Mouse (Mus musculus): ENCODE measurements at regions not wholly inside any gene's neighbourhood (a gene's known extent, or its start where the extent isn't known, plus 50 kb on each side); places are given as distances from the start of the nearest gene placed in this dataset.

DNA sequence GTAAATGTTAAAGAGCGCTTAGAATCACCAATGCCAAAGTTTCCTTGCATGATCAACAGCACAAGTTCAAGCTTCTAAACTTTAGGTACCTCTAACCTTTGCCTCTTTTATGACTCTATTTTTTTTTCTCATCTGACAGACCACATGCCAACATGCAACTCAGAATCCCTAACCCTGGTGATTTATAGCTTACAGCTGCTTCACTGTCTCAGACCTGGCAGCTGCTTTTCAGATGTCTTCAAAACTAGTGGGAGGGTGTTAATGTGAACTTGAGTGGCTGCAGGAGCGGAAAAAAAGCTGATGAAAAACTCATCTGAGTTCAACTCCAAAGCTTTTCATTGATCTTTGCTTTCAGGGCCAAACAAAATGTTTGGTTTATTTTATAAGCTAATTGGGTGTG is 246.8 kb upstream of the Gm49339 start:
- H3K9ac ChIP-seq: no peak overlapping the region
- 81% methylated on average over 2 of the region's 2 CpGs for whole genome bisulfite sequencing

DNA sequence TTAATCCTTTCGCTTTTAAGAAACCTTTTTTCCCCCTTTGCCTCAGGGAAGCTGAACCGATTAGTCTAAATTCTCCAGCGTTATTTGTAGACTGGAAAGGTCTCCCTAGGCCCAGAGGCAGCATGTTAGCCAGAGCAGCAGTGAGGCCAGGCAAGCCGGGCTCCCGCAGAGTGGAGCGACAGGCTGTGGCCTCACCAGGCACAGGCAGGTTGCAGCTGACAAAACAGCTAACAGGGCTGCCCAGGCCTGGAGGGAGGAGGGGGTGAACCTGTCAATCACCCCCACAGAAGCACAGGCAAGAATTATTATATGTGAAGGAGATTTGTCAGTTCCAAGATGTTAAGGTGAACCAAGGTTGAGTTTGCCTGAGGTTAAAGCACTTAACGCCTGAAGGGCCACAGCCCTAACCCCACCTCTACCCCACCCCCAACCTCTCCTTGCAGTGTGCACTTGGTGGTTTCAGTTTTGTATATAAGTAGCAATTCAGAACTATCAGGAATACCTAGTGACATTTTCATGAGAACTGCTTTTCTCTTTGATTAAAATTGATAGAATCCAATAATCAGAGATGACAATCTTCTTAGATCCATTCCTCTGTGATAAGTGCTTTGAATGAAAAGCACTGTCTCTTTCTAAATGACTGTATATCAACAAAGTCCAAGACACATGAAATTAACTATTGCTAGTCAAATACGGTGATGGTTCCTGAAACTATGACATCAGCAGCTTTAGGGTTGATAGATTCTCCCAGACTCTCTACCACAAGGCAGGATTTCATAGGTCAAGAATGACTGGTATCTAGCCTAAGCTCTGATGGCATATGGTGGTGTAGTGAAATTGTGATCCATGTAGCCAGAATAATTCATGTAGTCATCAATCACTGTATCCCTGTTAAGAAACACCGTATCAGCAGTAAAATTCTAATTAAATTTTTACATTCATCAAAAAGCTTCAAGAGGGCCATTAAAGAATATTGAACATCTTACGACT is 244.5 kb upstream of the Gm49339 start:
- ATAC-seq (ENCODE audit: low FRiP score): peak; percentile 96
- H3K27ac ChIP-seq: no peak overlapping the region
- WGBS: 27% methylated on average over 10 of the region's 10 CpGs

More for the DNA sequence above, 246.8 kb upstream of the Gm49339 start:
- H3K4me2 ChIP-seq: no peak overlapping the region
- ATAC-seq (ENCODE audit: low FRiP score): no peak
- H3K4me3 ChIP-seq (replicated peaks): no peak overlapping the region
- H3K4me1 ChIP-seq: peaks cover 4% of the 10 kb centered on the region
- no peaks in the 10 kb centered on the region for H3K9me3 ChIP-seq
- H3K36me3 ChIP-seq (replicated peaks): no peaks in the 10 kb centered on the region
- no peak overlapping the region for H3K27ac ChIP-seq
- H3K27me3 ChIP-seq: no peaks in the 10 kb centered on the region

DNA sequence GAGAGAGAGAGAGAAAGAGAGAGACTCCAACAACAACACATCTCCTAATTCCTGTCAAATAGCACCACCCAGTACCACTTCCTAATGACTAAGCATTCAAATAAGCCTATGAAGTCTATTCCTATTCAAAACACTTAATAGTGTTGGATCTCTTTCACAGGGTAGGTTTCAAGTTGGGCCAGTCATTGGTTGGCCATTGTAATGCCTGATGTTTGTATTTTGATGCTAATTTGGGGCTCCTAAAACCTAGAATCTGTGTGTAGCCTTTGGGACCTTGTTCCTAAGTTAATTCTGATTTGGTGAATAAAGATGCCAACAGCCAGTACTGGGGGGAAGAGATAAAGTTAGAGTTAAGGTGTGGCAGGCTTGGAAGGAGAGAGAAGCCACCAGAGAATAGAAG is 242.3 kb upstream of the Gm49339 start:
- no peaks in the 10 kb centered on the region for H3K27me3 ChIP-seq
- H3K27ac ChIP-seq: no peak overlapping the region
- no peak overlapping the region for H3K9ac ChIP-seq
- peaks cover 4% of the 10 kb centered on the region for H3K4me1 ChIP-seq
- ATAC-seq (ENCODE audit: low FRiP score): no peak
- no peak overlapping the region for H3K4me3 ChIP-seq (replicated peaks)
- no peaks in the 10 kb centered on the region for H3K9me3 ChIP-seq
- no peak overlapping the region for H3K4me2 ChIP-seq
- H3K36me3 ChIP-seq (replicated peaks): no peaks in the 10 kb centered on the region

More for the DNA sequence above, 244.5 kb upstream of the Gm49339 start:
- H3K27me3 ChIP-seq: no peaks in the 10 kb centered on the region
- H3K9ac ChIP-seq: no peak overlapping the region
- H3K36me3 ChIP-seq (replicated peaks): no peaks in the 10 kb centered on the region
- no peaks in the 10 kb centered on the region for H3K9me3 ChIP-seq
- H3K4me3 ChIP-seq (replicated peaks): no peak overlapping the region
- H3K4me1 ChIP-seq: peaks cover 4% of the 10 kb centered on the region
- no peak overlapping the region for H3K4me2 ChIP-seq

DNA sequence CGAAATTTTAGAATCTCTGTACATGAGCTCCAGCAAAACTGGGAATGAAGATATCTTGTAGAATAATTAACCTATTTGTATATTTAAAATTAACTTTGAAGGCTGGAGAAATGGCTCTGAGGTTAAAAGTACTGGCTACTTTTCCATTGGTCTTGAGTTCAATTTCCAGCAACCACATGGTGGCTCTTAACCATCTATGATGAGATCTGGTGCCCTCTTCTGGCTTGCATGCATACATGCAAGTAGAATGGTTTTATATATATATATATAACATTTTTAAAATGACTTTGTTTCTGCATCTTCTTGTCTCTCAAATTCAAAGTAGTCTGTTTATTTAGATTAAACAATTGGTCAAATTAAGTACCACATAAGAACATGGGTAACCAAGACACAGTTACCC is 227.0 kb upstream of the Gm49339 start:
- 93% methylated on average over 1 of the region's 1 CpGs for WGBS
- no peaks in the 10 kb centered on the region for H3K9me3 ChIP-seq
- no peak for ATAC-seq (ENCODE audit: low FRiP score)

DNA sequence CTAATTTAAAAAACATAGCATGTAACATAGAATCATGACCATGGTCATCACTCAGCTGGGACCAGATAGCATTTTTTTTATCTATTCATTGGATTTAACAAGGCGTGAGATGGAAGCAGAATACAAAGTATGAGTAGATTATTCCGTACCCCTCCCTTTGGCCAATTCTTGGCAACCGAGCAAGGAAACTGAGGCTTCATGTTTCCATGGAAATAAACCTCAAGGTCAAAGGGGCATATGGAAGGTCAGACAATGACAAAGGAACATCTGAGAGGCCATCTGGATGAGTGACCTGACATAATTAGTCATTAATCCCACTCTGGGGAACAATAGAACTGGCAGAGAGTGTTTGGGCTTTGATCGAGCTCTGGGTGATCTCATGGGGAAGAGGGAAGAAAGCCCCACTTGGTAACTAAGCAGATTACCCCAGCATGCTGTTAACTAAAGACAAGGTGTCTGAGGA is 222.8 kb upstream of the Gm49339 start:
- H3K4me1 ChIP-seq: peaks cover 9% of the 10 kb centered on the region
- no peaks in the 10 kb centered on the region for H3K36me3 ChIP-seq (replicated peaks)
- H3K4me3 ChIP-seq (replicated peaks): no peak overlapping the region
- WGBS: 7% methylated on average over 4 of the region's 4 CpGs
- 0 out of 2 replicates have a peak, but pooled peaks cover 2% of the 10 kb centered on the region for H3K27me3 ChIP-seq
- no peaks in the 10 kb centered on the region for H3K9me3 ChIP-seq
- no peak overlapping the region for H3K27ac ChIP-seq
- no peak overlapping the region for H3K4me2 ChIP-seq
- ATAC-seq (ENCODE audit: low FRiP score): peak; percentile 83
- H3K9ac ChIP-seq: no peak overlapping the region

More for the DNA sequence above, 227.0 kb upstream of the Gm49339 start:
- H3K4me1 ChIP-seq: peaks cover 9% of the 10 kb centered on the region
- no peak overlapping the region for H3K4me2 ChIP-seq
- H3K4me3 ChIP-seq (replicated peaks): no peak overlapping the region
- H3K27me3 ChIP-seq: no peaks in the 10 kb centered on the region
- H3K9ac ChIP-seq: no peak overlapping the region
- no peak overlapping the region for H3K27ac ChIP-seq
- H3K36me3 ChIP-seq (replicated peaks): no peaks in the 10 kb centered on the region

DNA sequence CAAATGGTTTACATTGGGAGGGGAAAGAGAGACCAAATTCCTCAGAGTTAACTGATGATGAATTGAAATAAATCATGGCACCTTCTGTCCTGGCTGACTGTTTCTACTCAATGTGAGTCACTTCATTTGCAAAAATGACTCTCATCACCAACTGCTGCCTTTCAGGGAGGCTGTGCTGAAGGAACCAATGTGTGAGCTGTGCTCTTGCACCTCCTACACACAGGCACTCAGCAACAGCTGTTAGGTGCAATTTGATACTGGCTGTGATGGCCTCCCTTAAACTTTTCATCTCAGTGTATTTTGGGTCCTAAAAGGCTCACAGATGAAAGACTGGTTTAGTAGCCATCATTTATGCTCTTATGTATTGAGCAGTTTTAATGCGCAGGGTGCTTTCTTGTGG is 209.0 kb upstream of the Gm49339 start:
- WGBS: 92% methylated on average over 1 of the region's 1 CpGs
- Histone ChIP-seq H3K4me1 (no peaks in the 10 kb centered on the region), H3K4me3 (replicated peaks) (no peak overlapping the region), H3K9ac (no peak overlapping the region), H3K9me3 (no peaks in the 10 kb centered on the region), H3K27me3 (no peaks in the 10 kb centered on the region), H3K36me3 (replicated peaks) (no peaks in the 10 kb centered on the region), H3K27ac (no peak overlapping the region), H3K4me2 (no peak overlapping the region)
- ATAC-seq (ENCODE audit: low FRiP score): no peak

DNA sequence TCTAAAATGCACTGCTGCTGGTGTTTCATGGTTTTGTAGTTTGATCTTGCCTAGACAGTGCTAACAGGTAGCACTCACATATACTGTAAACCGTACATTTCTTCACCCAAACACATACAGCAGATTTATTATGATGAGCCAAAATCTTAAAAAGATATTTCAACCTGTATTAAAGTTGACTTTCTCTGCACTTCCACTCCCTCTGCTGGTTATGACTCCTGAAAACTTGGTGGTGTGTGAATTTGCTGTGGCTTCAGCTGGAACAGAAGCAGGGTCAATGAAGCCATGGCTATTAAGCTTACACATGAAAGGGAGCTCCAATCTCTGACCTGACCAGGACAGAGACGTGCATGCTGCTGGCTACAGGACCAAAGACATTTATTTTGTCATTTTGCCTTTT is 202.2 kb upstream of the Gm49339 start:
- ATAC-seq (ENCODE audit: low FRiP score): no peak

DNA sequence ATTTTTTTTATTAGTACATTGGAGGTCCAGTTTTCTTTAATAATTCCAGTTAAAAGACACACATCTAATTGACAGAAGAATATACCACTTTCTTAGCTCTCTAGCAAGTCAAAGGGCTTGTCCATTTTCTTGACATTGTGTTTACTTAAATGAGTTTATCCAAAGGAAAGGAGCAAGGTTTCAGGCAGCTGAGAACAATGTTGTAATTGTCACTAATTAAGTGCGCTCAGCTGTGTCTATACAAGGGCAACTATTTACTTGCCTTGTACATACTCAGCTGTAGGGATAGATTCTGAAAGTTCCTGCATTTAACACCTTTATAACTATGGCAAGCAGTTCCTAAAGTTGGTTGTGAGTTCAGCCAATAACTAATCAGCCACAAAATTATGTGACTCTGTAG is 198.0 kb upstream of the Gm49339 start:
- Histone ChIP-seq H3K9ac (no peak overlapping the region), H3K9me3 (no peaks in the 10 kb centered on the region), H3K27me3 (no peaks in the 10 kb centered on the region), H3K4me1 (peaks cover 5% of the 10 kb centered on the region), H3K4me2 (no peak overlapping the region), H3K4me3 (replicated peaks) (no peak overlapping the region), H3K27ac (no peak overlapping the region), H3K36me3 (replicated peaks) (no peaks in the 10 kb centered on the region)
- WGBS: 51% methylated on average over 1 of the region's 1 CpGs
- ATAC-seq (ENCODE audit: low FRiP score): peak; percentile 47; the same call in 1 of the 2 replicates

More for the DNA sequence above, 202.2 kb upstream of the Gm49339 start:
- 74% methylated on average over 2 of the region's 2 CpGs for WGBS
- no peaks in the 10 kb centered on the region for H3K9me3 ChIP-seq
- H3K27me3 ChIP-seq: no peaks in the 10 kb centered on the region
- no peak overlapping the region for H3K27ac ChIP-seq
- H3K36me3 ChIP-seq (replicated peaks): no peaks in the 10 kb centered on the region
- no peaks in the 10 kb centered on the region; the same call in 1 of the 2 replicates for H3K4me1 ChIP-seq
- no peak overlapping the region for H3K9ac ChIP-seq
- no peak overlapping the region for H3K4me2 ChIP-seq
- H3K4me3 ChIP-seq (replicated peaks): no peak overlapping the region

DNA sequence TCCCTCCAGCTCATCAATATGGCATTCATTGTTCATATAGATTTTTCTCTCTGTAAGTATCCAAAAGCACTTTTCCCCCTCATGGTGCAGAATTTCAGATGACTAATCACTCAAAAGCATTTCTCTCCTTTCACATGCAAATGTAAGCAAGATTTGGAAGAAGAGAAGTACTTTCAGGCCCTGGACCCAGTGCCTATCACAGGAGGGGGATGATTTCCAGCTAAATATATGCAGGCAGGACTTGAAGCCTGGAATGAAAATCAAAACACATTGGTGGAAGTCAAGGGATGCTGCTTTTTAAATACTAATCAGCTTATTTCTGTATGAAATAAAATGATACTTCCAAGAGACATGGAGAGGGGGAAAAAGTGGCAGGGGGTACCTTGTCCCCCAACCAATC is 195.9 kb upstream of the Gm49339 start:
- Histone ChIP-seq H3K4me1 (peaks cover 5% of the 10 kb centered on the region), H3K27ac (no peak overlapping the region), H3K4me3 (replicated peaks) (no peak overlapping the region), H3K36me3 (replicated peaks) (no peaks in the 10 kb centered on the region), H3K9ac (no peak overlapping the region), H3K27me3 (no peaks in the 10 kb centered on the region), H3K4me2 (no peak overlapping the region), H3K9me3 (no peaks in the 10 kb centered on the region)
- ATAC-seq (ENCODE audit: low FRiP score): no peak

DNA sequence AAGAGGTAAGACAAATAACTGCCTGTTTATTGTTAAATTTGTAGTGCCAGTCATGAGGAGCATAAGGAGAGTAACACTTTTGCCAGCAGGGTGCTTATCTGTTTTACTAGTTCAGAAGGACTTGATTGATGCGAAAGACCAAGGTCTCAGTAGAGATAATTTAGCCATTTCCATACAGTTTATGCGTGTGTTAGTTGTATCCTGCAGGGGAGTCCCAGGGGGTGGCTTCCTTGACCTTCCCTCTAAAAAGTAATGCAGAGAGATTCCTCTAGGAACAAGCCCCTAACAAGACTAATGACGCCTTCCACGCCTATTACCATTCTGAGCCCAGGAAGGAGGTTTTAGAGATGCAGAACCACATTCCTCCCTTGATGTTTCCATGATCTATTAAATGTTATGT is 192.6 kb upstream of the Gm49339 start:
- Histone ChIP-seq H3K36me3 (replicated peaks) (no peaks in the 10 kb centered on the region), H3K9me3 (no peaks in the 10 kb centered on the region), H3K27ac (no peak overlapping the region), H3K9ac (no peak overlapping the region), H3K4me2 (no peak overlapping the region), H3K27me3 (no peaks in the 10 kb centered on the region), H3K4me3 (replicated peaks) (no peak overlapping the region), H3K4me1 (peaks cover 5% of the 10 kb centered on the region)
- WGBS: 43% methylated on average over 4 of the region's 4 CpGs
- peak; percentile 51; the same call in 1 of the 2 replicates for ATAC-seq (ENCODE audit: low FRiP score)

DNA sequence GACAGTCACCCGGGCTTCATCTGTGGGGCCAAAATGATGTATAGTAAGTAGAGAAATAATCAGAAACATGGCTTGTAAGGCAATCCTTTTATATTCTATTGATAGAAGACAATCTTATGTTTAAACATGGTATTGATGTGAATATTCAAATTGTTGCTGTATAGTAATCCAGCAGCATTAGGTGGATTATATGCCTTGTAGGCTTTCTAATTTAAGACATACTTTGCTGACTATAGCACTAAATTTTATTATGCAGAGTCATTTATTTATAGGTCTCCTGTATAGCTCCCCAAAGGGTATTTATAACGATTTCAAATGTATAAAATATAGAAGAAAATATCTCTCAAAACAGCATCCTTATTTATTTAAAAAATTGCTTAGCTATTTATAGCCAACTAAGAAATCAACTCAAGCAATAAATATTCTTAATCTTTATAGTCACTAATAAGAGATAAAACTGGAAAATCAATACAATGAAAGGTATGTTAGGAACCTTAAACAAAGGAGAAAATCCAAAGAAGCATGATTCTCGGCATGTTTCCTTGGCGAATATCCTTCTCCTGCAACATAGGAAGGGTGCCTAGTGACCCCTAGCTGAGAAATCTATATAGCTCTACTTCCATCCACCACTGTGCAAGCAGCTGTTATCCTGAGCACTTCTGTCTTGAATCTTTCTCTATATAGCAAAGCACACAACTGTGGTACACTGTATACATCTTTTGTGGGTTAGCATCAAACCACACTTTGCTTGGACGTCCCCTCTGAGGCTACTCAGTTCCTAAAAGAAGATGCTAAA is 188.8 kb upstream of the Gm49339 start:
- peak; percentile 86 for ATAC-seq (ENCODE audit: low FRiP score)
- Histone ChIP-seq H3K4me3 (replicated peaks) (no peak overlapping the region), H3K27me3 (no peaks in the 10 kb centered on the region), H3K27ac (no peak overlapping the region), H3K36me3 (replicated peaks) (no peaks in the 10 kb centered on the region), H3K4me2 (no peak overlapping the region), H3K9ac (no peak overlapping the region), H3K9me3 (no peaks in the 10 kb centered on the region), H3K4me1 (no peaks in the 10 kb centered on the region)
- 31% methylated on average over 5 of the region's 5 CpGs for WGBS

DNA sequence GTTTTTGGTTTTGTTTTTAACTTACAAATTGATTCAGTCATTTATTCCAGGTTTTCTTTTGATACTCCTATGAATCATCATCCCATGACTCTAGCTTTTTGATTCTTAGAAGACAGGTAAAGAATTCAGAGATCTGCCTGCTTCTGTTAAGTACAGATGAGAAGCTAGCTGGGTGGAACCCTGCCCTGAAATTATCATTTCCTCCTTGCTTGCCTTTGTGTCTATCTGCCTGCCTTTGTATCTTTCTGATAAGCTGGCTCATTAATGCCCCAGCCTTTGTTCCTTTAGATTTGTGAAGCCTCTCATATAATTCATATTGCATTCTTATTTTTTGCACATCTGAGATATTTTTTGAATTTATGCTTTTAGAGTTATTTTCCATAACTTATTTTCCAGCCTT is 167.6 kb upstream of the Gm49339 start:
- no peaks in the 10 kb centered on the region for H3K36me3 ChIP-seq (replicated peaks)
- H3K9ac ChIP-seq: no peak overlapping the region
- H3K4me1 ChIP-seq: no peaks in the 10 kb centered on the region
- no peak for ATAC-seq (ENCODE audit: low FRiP score)
- no peak overlapping the region for H3K4me3 ChIP-seq (replicated peaks)
- H3K9me3 ChIP-seq: no peaks in the 10 kb centered on the region
- no peaks in the 10 kb centered on the region for H3K27me3 ChIP-seq
- H3K4me2 ChIP-seq: no peak overlapping the region
- H3K27ac ChIP-seq: no peak overlapping the region
